Mouse (Mus musculus): Measurements from ENCODE around the gene Maip1. TPM values are rescaled to one million over a fixed set of nuclear protein-coding genes. Genes with fewer than 3 reads are reported as not detected.

The Maip1 gene
- total and polyA plus RNA-seq, 2 experiments from 2014 or later: 6.7 to 19.8 TPM

- Histone ChIP-seq H3K36me3 (ENCODE audit: insufficient read depth, low read length) (peaks cover 22% of the 10 kb centered on the region; the same call in 1 of the 2 replicates), H3K27me3 (ENCODE audit: insufficient read depth, low read length) (no peaks in the 10 kb centered on the region), H3K9ac (replicated peaks; ENCODE audit: low read length) (no peak overlapping the region), H3K9me3 (ENCODE audit: low read length) (no peaks in the 10 kb centered on the region), H3K4me2 (ENCODE audit: low read depth, low read length) (no peak overlapping the region), H3K27ac (no peak overlapping the region), H3K4me1 (ENCODE audit: insufficient read depth, low read length) (no peaks in the 10 kb centered on the region; the same call in 1 of the 2 replicates), H3K4me3 (ENCODE audit: low read length) (no peak overlapping the region)
- DNase-seq (ENCODE audit: low spot score): no peak
- WGBS: 83% methylated on average over 4 of the region's 4 CpGs
- ATAC-seq: no peak
- no peak for TF ChIP-seq CTCF (IDR thresholded peaks at IDR 0.05; ENCODE audit: low read depth)
These were observed 13.7 kb upstream of the Maip1 start for GRCm38 (mm10) chr1:57392417-57392816.

GRCm38 (mm10) chr1:57394051-57394450, 12.1 kb upstream of the Maip1 start:
- no peak overlapping the region for H3K27ac ChIP-seq
- no peaks in the 10 kb centered on the region for H3K4me1 ChIP-seq (ENCODE audit: insufficient read depth, low read length)
- H3K27me3 ChIP-seq (ENCODE audit: insufficient read depth, low read length): no peaks in the 10 kb centered on the region
- no peak for ATAC-seq
- H3K4me3 ChIP-seq (ENCODE audit: low read length): no peak overlapping the region
- WGBS: 64% methylated on average over 3 of the region's 3 CpGs
- no peaks in the 10 kb centered on the region for H3K9me3 ChIP-seq (ENCODE audit: low read length)
- peak; percentile 84 for TF ChIP-seq CTCF (IDR thresholded peaks at IDR 0.05; ENCODE audit: low read depth)
- peaks cover 22% of the 10 kb centered on the region; the same call in 1 of the 2 replicates for H3K36me3 ChIP-seq (ENCODE audit: insufficient read depth, low read length)
- H3K9ac ChIP-seq (replicated peaks; ENCODE audit: low read length): no peak overlapping the region
- peak; percentile 71 for DNase-seq (ENCODE audit: low spot score)
- H3K4me2 ChIP-seq (ENCODE audit: low read depth, low read length): no peak overlapping the region

- no peak overlapping the region for H3K9ac ChIP-seq (replicated peaks; ENCODE audit: low read length)
- 83% methylated on average over 2 of the region's 2 CpGs for WGBS
- no peak for TF ChIP-seq CTCF (IDR thresholded peaks at IDR 0.05; ENCODE audit: low read depth)
- no peak overlapping the region for H3K4me2 ChIP-seq (ENCODE audit: low read depth, low read length)
- DNase-seq (ENCODE audit: low spot score): no peak
- no peaks in the 10 kb centered on the region for H3K27me3 ChIP-seq (ENCODE audit: insufficient read depth, low read length)
- H3K27ac ChIP-seq: no peak overlapping the region
- no peaks in the 10 kb centered on the region for H3K4me1 ChIP-seq (ENCODE audit: insufficient read depth, low read length)
- H3K9me3 ChIP-seq (ENCODE audit: low read length): no peaks in the 10 kb centered on the region
- H3K36me3 ChIP-seq (ENCODE audit: insufficient read depth, low read length): peaks cover 10% of the 10 kb centered on the region; the same call in 1 of the 2 replicates
- ATAC-seq: no peak
- H3K4me3 ChIP-seq (ENCODE audit: low read length): no peak overlapping the region
These were observed 5.8 kb upstream of the Maip1 start for GRCm38 (mm10) chr1:57400321-57400720.

- DNase-seq (ENCODE audit: low spot score) (no peak), ATAC-seq (no peak)
- TF ChIP-seq CTCF (IDR thresholded peaks at IDR 0.05; ENCODE audit: low read depth): no peak
- Histone ChIP-seq H3K36me3 (ENCODE audit: insufficient read depth, low read length) (peaks cover 10% of the 10 kb centered on the region; the same call in 1 of the 2 replicates), H3K4me3 (ENCODE audit: low read length) (no peak overlapping the region), H3K9me3 (ENCODE audit: low read length) (no peaks in the 10 kb centered on the region), H3K9ac (replicated peaks; ENCODE audit: low read length) (no peak overlapping the region), H3K4me2 (ENCODE audit: low read depth, low read length) (no peak overlapping the region), H3K27me3 (ENCODE audit: insufficient read depth, low read length) (no peaks in the 10 kb centered on the region), H3K27ac (no peak overlapping the region), H3K4me1 (ENCODE audit: insufficient read depth, low read length) (no peaks in the 10 kb centered on the region)
- 94% methylated on average over 2 of the region's 2 CpGs for WGBS
These were observed 5.3 kb upstream of the Maip1 start for GRCm38 (mm10) chr1:57400877-57401276.

- no peak for TF ChIP-seq CTCF (IDR thresholded peaks at IDR 0.05; ENCODE audit: low read depth)
- 90% methylated on average over 5 of the region's 5 CpGs for WGBS
- H3K27ac ChIP-seq: no peak overlapping the region
- no peak overlapping the region for H3K4me2 ChIP-seq (ENCODE audit: low read depth, low read length)
- H3K9ac ChIP-seq (replicated peaks; ENCODE audit: low read length): no peak overlapping the region
- no peaks in the 10 kb centered on the region for H3K9me3 ChIP-seq (ENCODE audit: low read length)
- no peaks in the 10 kb centered on the region for H3K27me3 ChIP-seq (ENCODE audit: insufficient read depth, low read length)
- H3K4me1 ChIP-seq (ENCODE audit: insufficient read depth, low read length): no peaks in the 10 kb centered on the region
- ATAC-seq (no peak), DNase-seq (ENCODE audit: low spot score) (no peak)
- H3K36me3 ChIP-seq (ENCODE audit: insufficient read depth, low read length): peaks cover 7% of the 10 kb centered on the region; the same call in 1 of the 2 replicates
- no peak overlapping the region for H3K4me3 ChIP-seq (ENCODE audit: low read length)
These were observed 4.0 kb upstream of the Maip1 start for GRCm38 (mm10) chr1:57402116-57402515.

- no peaks in the 10 kb centered on the region for H3K9me3 ChIP-seq (ENCODE audit: low read length)
- no peak overlapping the region for H3K27ac ChIP-seq
- peaks cover 26% of the 10 kb centered on the region for H3K36me3 ChIP-seq (ENCODE audit: insufficient read depth, low read length)
- WGBS: 92% methylated on average over 2 of the region's 2 CpGs
- no peak for TF ChIP-seq CTCF (IDR thresholded peaks at IDR 0.05; ENCODE audit: low read depth)
- DNase-seq (ENCODE audit: low spot score): no peak
- H3K4me3 ChIP-seq (ENCODE audit: low read length): no peak overlapping the region
- no peak overlapping the region for H3K9ac ChIP-seq (replicated peaks; ENCODE audit: low read length)
- no peaks in the 10 kb centered on the region for H3K27me3 ChIP-seq (ENCODE audit: insufficient read depth, low read length)
- H3K4me2 ChIP-seq (ENCODE audit: low read depth, low read length): 0 out of 2 replicates have a peak overlapping the region, but pooled peaks have one; percentile 80
- no peak for ATAC-seq
- H3K4me1 ChIP-seq (ENCODE audit: insufficient read depth, low read length): peaks cover 19% of the 10 kb centered on the region
These were observed 2.9 kb downstream of the Maip1 start for GRCm38 (mm10) chr1:57408994-57409393.

- Histone ChIP-seq H3K4me3 (ENCODE audit: low read length) (no peak overlapping the region), H3K4me1 (ENCODE audit: insufficient read depth, low read length) (peaks cover 8% of the 10 kb centered on the region), H3K4me2 (ENCODE audit: low read depth, low read length) (no peak overlapping the region), H3K36me3 (ENCODE audit: insufficient read depth, low read length) (peaks cover 42% of the 10 kb centered on the region), H3K9ac (replicated peaks; ENCODE audit: low read length) (no peak overlapping the region), H3K9me3 (ENCODE audit: low read length) (no peaks in the 10 kb centered on the region), H3K27ac (no peak overlapping the region), H3K27me3 (ENCODE audit: insufficient read depth, low read length) (no peaks in the 10 kb centered on the region)
- TF ChIP-seq CTCF (IDR thresholded peaks at IDR 0.05; ENCODE audit: low read depth): no peak
- no peak for ATAC-seq
- WGBS: 88% methylated on average over 2 of the region's 2 CpGs
- no peak for DNase-seq (ENCODE audit: low spot score)
These were observed 7.3 kb downstream of the Maip1 start for GRCm38 (mm10) chr1:57413397-57413796.
